Mouse (Mus musculus) limb, embryonic 14.5 days (tissue): ENCODE measurements around the gene Ttll3. TPM values are rescaled to one million over a fixed set of nuclear protein-coding genes. Genes with fewer than 3 reads are reported as not detected.

Experiments
- ATAC-seq: fragments of 200-750 bp; cut with Nextera tagmentation; 2 replicates; pipeline ENCODE4 v1.8.0; 2017; ENCODE audit warnings: low read depth, moderate number of reproducible peaks, moderate TSS enrichment; ENCODE audit not compliant: low FRiP score
- DNase-seq: peaks from one replicate; pipeline ENCODE4 v3.0.0-alpha.2; 2015; ENCODE audit warnings: low spot score
- H3K27ac ChIP-seq: fragments of 300-500 bp; sonication (generic); replicated peaks from 2 replicates; pipeline ENCODE4 v1.5.1; 2014; ENCODE audit warnings: low read depth, mild to moderate bottlenecking, low read length, moderate library complexity, mixed read lengths
- H3K27me3 ChIP-seq: fragments of 300-500 bp; sonication (generic); 2 replicates; pipeline ENCODE4 v1.6.1; 2014; ENCODE audit warnings: low read length, mixed read lengths; ENCODE audit not compliant: control insufficient read depth, insufficient read depth
- H3K36me3 ChIP-seq: fragments of 300-500 bp; sonication (generic); 2 replicates; pipeline ENCODE4 v1.6.1; 2014; ENCODE audit warnings: mild to moderate bottlenecking, low read length, moderate library complexity, mixed read lengths; ENCODE audit not compliant: control insufficient read depth, insufficient read depth
- H3K4me1 ChIP-seq: fragments of 300-500 bp; sonication (generic); 2 replicates; pipeline ENCODE4 v1.6.1; 2014; ENCODE audit warnings: antibody characterized with exemption, low read length, mixed read lengths; ENCODE audit not compliant: control insufficient read depth, insufficient read depth
- H3K4me2 ChIP-seq: fragments of 300-500 bp; sonication (generic); replicated peaks from 2 replicates; pipeline ENCODE4 v1.6.1; 2014; ENCODE audit warnings: low read depth, mild to moderate bottlenecking, low read length, moderate library complexity; ENCODE audit not compliant: severe bottlenecking
- H3K4me3 ChIP-seq: fragments of 300-500 bp; sonication (generic); replicated peaks from 2 replicates; pipeline ENCODE4 v1.5.1; 2014; ENCODE audit warnings: low read length
- H3K9ac ChIP-seq: fragments of 300-500 bp; sonication (generic); 2 replicates; pipeline ENCODE4 v1.6.1; 2014; ENCODE audit warnings: mild to moderate bottlenecking, low read depth, low read length, moderate library complexity; ENCODE audit not compliant: severe bottlenecking
- H3K9me3 ChIP-seq: fragments of 300-500 bp; sonication (generic); 2 replicates; pipeline ENCODE4 v1.6.1; 2016; ENCODE audit warnings: low read length; ENCODE audit not compliant: control insufficient read depth
- POLR2A ChIP-seq: fragments of 200-500 bp; IDR thresholded peaks from 2 replicates; pipeline ENCODE4 v1.8.0; 2012; ENCODE audit warnings: inconsistent platforms, mild to moderate bottlenecking, moderate library complexity, borderline replicate concordance; ENCODE audit not compliant: insufficient read depth, insufficient read length; ENCODE audit errors: extremely low read depth
- WGBS: fragments of 180-500 bp; shearing (Covaris S2); extraction: QIAGEN DNeasy Blood & Tissue Kit; methylation state at CpG from one replicate; pipeline ENCODE4 v1.1.7; 2014; 5-methylcytosine and 5-hydroxymethylcytosine counted together
- polyA plus RNA-seq, 2 experiments: library from polyadenylated mRNA; depleted of rRNA in 1 of 2; stranded (reverse) in 1 of 2; unstranded in 1 of 2; fragments of >200 nt; fragmentation: Nextera tagmentation in 1 of 2; extraction: Ambion mirVana in 1 of 2; gene quantifications; 2 replicates each; pipeline versions ENCODE4 v1.2.1 to v1.2.3; 2012 to 2014

Ttll3 gene
- polyA plus RNA-seq, 2 experiments, result 2.3 to 21.4 TPM

- ATAC-seq, result no peak
- Histone ChIP-seq H3K9me3 (no peaks in the 10 kb centered on the region), H3K4me3 (peak overlapping the region; percentile 97), H3K4me1 (peaks cover 14% of the 10 kb centered on the region), H3K36me3 (peaks cover 55% of the 10 kb centered on the region), H3K27me3 (no peaks in the 10 kb centered on the region), H3K4me2 (peak overlapping the region; percentile 80), H3K9ac (no peak overlapping the region), H3K27ac (no peak overlapping the region)
- 81% methylated on average over 6 of the region's 6 CpGs for WGBS
- no peak for TF ChIP-seq POLR2A
- DNase-seq, result no peak
These were observed 9.8 kb upstream of the Ttll3 start for GRCm38 (mm10) chr6:113379246-113379645.

GRCm38 (mm10) chr6:113380480-113380879 is 8.6 kb upstream of the Ttll3 start:
- Histone ChIP-seq H3K4me1 (peaks cover 14% of the 10 kb centered on the region), H3K27me3 (no peaks in the 10 kb centered on the region), H3K4me3 (no peak overlapping the region), H3K27ac (no peak overlapping the region), H3K36me3 (peaks cover 57% of the 10 kb centered on the region), H3K9me3 (no peaks in the 10 kb centered on the region), H3K4me2 (no peak overlapping the region), H3K9ac (no peak overlapping the region)
- no peak for DNase-seq
- ATAC-seq, result no peak
- 88% methylated on average over 11 of the region's 11 CpGs for WGBS
- no peak for TF ChIP-seq POLR2A

GRCm38 (mm10) chr6:113384351-113384927 is 4.6 kb upstream of the Ttll3 start:
- DNase-seq (no peak), ATAC-seq (no peak)
- Histone ChIP-seq H3K4me2 (no peak overlapping the region), H3K4me1 (no peaks in the 10 kb centered on the region), H3K9ac (no peak overlapping the region), H3K9me3 (no peaks in the 10 kb centered on the region), H3K36me3 (peaks cover 90% of the 10 kb centered on the region), H3K27me3 (no peaks in the 10 kb centered on the region), H3K27ac (no peak overlapping the region), H3K4me3 (no peak overlapping the region)
- TF ChIP-seq POLR2A, result no peak
- 93% methylated on average over 8 of the region's 8 CpGs for WGBS

GRCm38 (mm10) chr6:113385160-113385714 is 3.8 kb upstream of the Ttll3 start:
- WGBS, result 90% methylated on average over 11 of the region's 11 CpGs
- no peaks in the 10 kb centered on the region for H3K27me3 ChIP-seq
- no peaks in the 10 kb centered on the region for H3K9me3 ChIP-seq
- no peaks in the 10 kb centered on the region for H3K4me1 ChIP-seq
- DNase-seq (no peak), ATAC-seq (no peak)
- no peak for TF ChIP-seq POLR2A
- H3K4me3 ChIP-seq, result no peak overlapping the region
- H3K27ac ChIP-seq, result no peak overlapping the region
- H3K9ac ChIP-seq, result no peak overlapping the region
- no peak overlapping the region for H3K4me2 ChIP-seq
- peaks cover 95% of the 10 kb centered on the region for H3K36me3 ChIP-seq

GRCm38 (mm10) chr6:113386025-113386424 is 3.0 kb upstream of the Ttll3 start:
- Histone ChIP-seq H3K9me3 (no peaks in the 10 kb centered on the region), H3K4me2 (no peak overlapping the region), H3K27ac (no peak overlapping the region), H3K27me3 (no peaks in the 10 kb centered on the region), H3K36me3 (peaks cover 96% of the 10 kb centered on the region), H3K9ac (no peak overlapping the region), H3K4me1 (no peaks in the 10 kb centered on the region), H3K4me3 (no peak overlapping the region)
- DNase-seq (no peak), ATAC-seq (no peak; the same call in 1 of the 2 replicates)
- 55% methylated on average over 3 of the region's 3 CpGs for WGBS
- no peak for TF ChIP-seq POLR2A
